Mouse (Mus musculus): ENCODE data around the gene Ppp1r3g. TPM values are rescaled to one million over a fixed set of nuclear protein-coding genes. Genes with fewer than 3 reads are reported as not detected.

Ppp1r3g gene
- under 1 TPM; 0.45 to 0.47 TPM for total RNA-seq (2021)

DNA sequence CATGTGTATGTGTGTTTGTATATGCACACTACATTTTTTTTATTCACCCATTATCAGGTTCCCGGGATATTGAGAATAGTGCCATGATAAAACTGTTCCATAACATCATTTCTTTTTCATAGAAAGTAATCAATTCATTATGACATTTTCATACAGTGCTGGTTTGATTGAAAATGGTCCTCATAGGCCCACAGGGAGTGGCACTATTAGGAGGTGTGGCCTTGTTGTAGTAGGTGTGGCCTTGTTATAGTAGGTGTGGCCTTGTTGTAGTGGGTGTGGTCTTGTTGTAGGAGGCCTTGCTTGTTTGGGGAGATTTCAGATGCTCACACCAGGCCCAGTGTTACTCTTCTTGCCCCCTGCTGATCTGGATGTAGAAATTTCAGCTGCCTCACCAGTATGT lies at the start of gene Ppp1r3g:
Ppp1r3g (plus strand) TSS at position 301 of the 400 bp plus-strand sequence.
- intact Hi-C loops (cut with DNase I), result no loop called here
- no peak for DNase-seq (ENCODE audit: low spot score)

- intact Hi-C loops (cut with DNase I), result no loop called here
- DNase-seq (ENCODE audit: low spot score), result no peak
These were observed 47.2 kb upstream of the Ppp1r3g start for GRCm38 (mm10) chr13:35911476-35911875.

- DNase-seq (ENCODE audit: low spot score), result no peak
- intact Hi-C loops (cut with DNase I), result no loop called here
These were observed 20.6 kb upstream of the Ppp1r3g start for GRCm38 (mm10) chr13:35937991-35938390.

DNA sequence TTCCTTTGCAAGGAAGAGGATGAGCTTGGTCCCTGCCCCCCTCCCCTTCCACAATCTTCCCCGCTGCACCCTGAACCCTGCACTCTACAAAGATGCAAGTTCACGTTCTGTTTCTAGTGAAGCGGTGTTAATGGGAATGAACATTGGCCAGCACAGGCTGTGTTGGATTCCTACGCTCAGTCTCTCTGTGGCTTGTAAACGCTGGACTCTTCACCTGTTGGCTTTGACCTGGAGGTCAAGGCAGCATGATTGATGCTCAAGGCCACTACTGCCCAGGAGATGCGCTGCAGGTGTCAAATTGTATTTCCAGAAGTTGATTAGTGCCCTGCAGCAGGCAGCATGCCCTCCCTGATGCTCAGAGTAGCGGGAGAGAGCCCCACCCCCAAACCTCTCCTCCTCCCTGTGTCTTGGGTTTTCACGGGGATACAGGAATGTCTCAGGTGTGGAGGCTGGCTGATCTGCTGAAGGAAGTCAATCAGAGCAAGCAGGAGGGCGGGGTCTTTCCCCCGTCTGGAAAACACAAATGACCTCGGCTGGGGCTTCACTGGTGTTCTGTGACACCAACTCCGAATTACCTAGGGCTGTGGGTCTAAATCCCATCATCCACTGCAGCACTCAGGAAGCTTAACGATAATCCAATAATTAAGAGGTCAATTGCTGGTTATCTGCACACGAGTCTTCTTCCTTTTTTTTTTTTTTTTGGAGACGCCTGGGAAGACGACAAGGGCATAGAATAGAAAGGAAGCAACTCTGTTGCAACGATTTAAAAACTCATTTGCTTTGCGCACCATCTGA lies 18.6 kb upstream of the Ppp1r3g start:
- no peak for DNase-seq (ENCODE audit: low spot score)
- intact Hi-C loops (cut with DNase I), result no loop called here

GRCm38 (mm10) chr13:35940934-35941333 lies 17.7 kb upstream of the Ppp1r3g start:
- intact Hi-C loops (cut with DNase I), result no loop called here
- no peak for DNase-seq (ENCODE audit: low spot score)

DNA sequence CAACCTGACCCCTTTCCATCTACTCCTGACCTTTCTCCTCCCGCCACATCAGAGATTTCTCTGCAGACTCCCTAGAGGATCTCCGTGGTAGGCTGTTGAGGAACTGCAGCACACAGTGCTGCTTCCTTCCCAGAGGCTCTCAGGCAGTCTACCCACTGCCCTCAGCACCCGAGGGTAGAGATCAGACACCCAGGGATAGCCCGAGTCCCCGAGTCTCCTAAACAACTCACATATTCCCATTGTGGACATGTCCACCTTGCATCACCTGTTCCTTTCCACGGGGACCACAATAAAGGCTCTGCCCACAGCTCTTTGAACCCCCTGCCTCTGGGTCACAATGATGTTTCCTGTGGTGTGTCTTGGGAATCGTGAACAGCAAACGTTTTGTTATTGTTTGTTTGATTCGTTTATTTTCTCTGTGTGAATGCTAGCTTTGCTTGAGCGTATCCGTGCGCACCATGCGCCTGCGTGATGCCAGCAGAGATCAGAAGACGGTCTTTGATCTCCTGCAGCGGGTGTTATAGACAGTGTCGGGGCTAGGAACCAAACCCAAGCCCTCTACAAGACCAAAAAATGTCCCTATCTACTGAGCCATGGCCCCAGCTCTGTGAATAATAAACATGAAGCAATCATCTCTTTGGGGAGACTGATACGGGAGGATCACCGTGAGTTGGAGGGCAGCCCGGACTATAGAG lies 11.8 kb upstream of the Ppp1r3g start:
- intact Hi-C loops (cut with DNase I), result loop anchor here (1.0 to 5.0 kb wide), 3 partner anchors 60 to 916 kb away; no protein-coding TSS in a partner anchor
- DNase-seq (ENCODE audit: low spot score), result no peak

- intact Hi-C loops (cut with DNase I), result loop anchor here (1.0 to 5.0 kb wide), 3 partner anchors 60 to 917 kb away; no protein-coding TSS in a partner anchor
These were observed 11.2 kb upstream of the Ppp1r3g start for GRCm38 (mm10) chr13:35947354-35948000.

DNA sequence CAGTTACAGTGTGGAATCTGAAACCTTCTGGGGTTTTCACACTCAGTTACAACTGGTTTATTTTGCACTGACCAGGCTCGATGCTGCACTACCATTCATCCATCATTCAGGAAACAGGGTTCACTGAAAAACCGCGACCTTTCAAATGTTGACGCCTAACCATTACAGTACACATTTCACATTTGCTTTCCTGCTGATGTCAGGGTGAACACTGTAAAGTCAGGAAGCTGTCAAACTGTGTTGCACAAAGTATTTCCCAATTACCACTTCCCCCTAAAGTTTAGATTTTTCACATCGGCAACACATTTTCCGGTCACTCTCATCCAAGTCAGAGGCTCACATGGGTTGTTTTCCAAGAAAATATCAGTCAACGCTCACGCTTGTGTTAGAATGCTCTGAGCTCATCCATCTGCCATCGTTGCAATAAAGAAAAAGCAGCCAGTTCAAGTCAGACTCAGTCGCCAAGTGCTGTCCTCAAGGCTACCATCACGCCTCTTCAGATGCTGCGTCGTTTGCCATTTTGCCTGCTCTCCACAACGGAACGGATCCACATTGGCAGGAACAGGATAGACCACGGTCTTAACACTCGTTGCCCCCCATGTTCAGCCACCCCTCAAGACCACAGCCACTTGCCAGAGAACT lies 8.7 kb upstream of the Ppp1r3g start:
- DNase-seq (ENCODE audit: low spot score), result no peak

More at GRCm38 (mm10) chr13:35947354-35948000, 11.2 kb upstream of the Ppp1r3g start:
- peak; percentile 20 for DNase-seq (ENCODE audit: low spot score)

GRCm38 (mm10) chr13:35959391-35960067 lies 890 bp downstream of the Ppp1r3g start:
- intact Hi-C loops (cut with DNase I), result no loop called here
- no peak for DNase-seq (ENCODE audit: low spot score)

More for the DNA sequence above, 8.7 kb upstream of the Ppp1r3g start:
- intact Hi-C loops (cut with DNase I), result loop anchor here (5.0 kb wide), 1 partner anchor 63 kb away; no protein-coding TSS in a partner anchor

DNA sequence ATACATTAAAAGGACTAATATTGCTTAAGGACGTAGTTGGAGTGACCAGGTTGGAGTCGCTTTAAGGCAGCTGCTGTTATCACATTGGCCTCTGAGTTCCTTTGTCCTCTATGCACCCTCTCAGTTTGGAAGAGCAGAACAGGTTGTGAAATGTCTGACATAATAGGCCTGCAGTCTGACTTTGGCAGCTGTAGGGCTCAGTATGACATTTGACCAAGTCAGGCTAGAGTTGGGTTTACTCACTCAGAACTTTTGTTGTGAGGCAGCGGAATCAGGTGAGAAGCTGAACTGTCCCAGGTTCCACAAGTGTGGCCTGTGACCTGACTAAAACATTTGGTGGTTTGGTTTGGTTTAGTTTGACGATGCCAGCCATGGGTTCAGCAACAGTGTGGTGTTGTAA lies 4.9 kb downstream of the Ppp1r3g start:
- no peak for DNase-seq (ENCODE audit: low spot score)
- intact Hi-C loops (cut with DNase I), result no loop called here

DNA sequence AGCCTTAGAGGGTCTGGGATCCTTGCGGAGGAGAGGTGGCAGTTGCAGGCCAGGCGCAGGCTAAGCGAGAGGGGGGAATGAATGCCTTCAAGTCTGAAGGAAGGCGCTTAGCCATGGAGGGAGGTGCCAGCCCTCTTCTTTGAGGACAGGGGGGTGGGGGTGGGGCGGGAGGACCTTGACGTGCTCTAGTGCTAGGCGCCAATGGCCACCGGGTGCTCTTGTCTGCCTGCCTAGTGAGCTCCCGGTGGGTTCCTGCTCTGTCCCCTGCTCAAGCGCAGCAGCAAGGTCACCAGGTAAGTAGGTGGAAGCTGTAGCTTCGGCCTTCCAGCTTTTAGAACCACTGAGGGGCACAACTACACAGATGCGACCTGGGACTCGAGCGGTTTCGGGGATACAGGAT lies 9.1 kb downstream of the Ppp1r3g start:
- no peak for DNase-seq (ENCODE audit: low spot score)
- intact Hi-C loops (cut with DNase I), result no loop called here

DNA sequence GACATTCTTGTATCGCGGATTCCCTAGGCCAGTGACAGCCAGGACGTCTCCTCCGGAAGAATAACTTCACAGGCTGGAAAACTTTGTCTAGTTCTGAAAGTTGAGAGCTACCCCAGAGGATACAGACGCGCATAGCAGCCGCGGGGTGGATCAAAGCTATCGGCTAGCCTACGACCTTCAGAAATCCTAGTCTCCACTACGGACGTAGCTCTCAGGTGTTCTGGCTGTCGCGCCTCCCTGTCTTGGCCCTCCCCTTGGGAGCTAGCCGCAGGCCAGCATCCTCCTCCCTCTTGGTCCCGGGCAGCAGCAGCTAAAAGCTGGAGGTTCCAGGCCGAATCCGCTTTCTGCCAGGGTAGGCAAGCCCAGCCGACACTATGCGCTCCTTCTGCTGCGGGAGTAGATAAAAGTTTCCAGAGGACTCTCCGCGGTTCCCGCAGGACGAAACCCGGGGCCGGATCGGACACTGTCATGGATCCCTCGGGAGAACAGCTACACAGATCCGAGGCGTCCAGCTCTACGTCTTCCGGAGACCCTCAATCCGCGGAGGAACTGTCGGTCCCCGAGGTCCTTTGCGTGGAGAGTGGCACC lies 9.6 kb downstream of the Ppp1r3g start:
- intact Hi-C loops (cut with DNase I), result no loop called here
- DNase-seq (ENCODE audit: low spot score), result no peak

GRCm38 (mm10) chr13:35968719-35969430 lies 10.2 kb downstream of the Ppp1r3g start:
- intact Hi-C loops (cut with DNase I), result no loop called here
- DNase-seq (ENCODE audit: low spot score), result no peak

DNA sequence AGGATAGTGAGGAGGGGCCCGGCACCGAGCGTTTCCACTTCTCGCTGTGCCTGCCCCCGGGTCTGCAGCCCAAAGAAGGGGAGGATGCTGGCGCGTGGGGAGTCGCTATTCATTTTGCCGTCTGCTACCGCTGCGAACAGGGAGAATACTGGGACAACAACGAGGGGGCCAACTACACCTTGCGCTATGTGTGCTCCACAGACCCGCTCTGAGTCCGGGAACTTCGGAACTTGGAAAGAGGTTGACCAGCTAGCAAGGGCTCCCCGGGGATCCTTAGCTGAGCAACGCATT lies 10.7 kb downstream of the Ppp1r3g start:
- DNase-seq (ENCODE audit: low spot score), result no peak
- intact Hi-C loops (cut with DNase I), result no loop called here

DNA sequence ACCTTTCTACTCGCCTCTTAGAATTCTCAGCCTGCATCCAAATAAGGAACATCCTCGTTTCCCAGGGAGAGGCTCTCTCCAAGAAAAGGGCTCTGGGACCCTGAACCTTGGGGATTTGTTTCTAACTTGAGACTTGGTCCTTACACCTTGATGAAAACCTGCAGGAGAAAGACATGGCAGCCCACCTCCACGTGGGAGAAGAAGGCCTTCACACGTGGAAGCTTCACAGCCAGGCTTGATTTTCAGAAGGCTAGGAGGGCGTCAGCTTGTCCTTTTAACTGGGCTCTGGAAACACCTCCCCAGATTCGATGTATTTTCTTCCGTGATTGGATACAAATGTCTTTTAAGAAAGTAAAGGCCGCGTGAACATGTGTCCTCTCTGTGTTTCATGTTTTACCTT lies 11.2 kb downstream of the Ppp1r3g start:
- intact Hi-C loops (cut with DNase I), result no loop called here
- DNase-seq (ENCODE audit: low spot score), result no peak

DNA sequence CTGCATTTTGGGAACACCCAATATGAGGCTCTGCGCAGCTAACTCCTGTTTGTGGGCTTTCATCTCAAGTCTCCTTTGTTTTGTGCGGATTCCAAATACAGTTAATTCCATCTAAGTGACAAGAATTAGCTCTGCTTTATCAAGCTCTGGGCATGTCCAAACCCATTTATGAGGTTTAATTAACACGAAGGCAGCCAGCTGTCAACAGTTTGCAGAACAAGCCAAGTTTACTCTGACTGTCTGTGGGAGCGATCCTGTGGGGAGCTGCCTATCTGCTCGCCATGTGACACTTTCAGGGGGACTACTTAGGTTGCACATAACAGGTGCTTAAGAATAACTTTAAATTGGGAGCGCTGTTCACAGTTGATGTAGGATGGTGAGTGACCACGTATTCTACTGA lies 18.3 kb downstream of the Ppp1r3g start:
- intact Hi-C loops (cut with DNase I), result no loop called here

GRCm38 (mm10) chr13:35980471-35980870 lies 21.8 kb downstream of the Ppp1r3g start:
- intact Hi-C loops (cut with DNase I), result no loop called here
- no peak for DNase-seq (ENCODE audit: low spot score)

More for the DNA sequence above, 18.3 kb downstream of the Ppp1r3g start:
- DNase-seq (ENCODE audit: low spot score), result no peak

DNA sequence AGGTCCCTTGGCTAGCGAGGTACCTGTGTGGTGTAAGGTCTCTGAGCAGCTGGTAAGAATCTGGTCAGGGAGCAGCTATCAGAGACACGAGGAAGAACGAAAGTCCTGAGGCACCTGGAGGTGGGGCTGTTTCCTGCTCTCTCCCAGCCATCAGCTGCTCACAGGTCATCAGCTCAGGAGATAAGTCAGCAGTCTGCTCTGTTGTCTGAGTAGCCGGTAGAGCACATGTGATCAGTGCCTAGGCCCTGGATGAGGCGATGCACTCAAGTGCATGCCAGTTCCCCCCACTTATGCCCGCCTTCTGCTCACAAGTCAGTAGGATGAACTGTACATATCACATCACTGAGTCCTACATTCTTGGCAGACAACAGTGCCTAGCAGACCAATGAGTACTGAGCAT lies 24.3 kb downstream of the Ppp1r3g start:
- intact Hi-C loops (cut with DNase I), result no loop called here
- DNase-seq (ENCODE audit: low spot score), result no peak

DNA sequence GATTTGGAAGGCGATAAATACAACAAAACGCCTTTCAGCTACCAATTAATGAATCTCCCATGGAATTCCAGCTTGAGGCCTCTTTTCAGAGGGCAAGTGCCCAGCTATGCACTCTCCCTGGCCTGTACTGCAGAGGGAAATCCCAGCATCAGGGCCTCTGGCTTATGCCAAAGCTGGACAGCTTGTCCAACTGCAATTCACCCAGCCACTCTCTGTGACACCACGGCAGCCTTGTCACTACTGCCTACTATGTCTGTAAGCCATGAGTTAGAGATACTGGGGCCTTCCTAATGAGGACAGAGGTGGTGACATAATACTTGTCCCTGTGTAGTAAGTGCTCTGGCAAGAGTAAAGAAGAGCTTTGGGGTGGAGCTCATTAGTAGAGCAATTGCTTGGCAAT lies 30.7 kb downstream of the Ppp1r3g start:
- intact Hi-C loops (cut with DNase I), result no loop called here
- no peak for DNase-seq (ENCODE audit: low spot score)

Data from heart, postnatal 25 days (tissue).